Mouse (Mus musculus) thymus, postnatal 14 days (tissue): Measurements from ENCODE around the gene Map3k15.

Source experiments
- DNase-seq: peaks from one replicate; pipeline ENCODE4 v3.0.0; 2021

Gene Map3k15

DNA sequence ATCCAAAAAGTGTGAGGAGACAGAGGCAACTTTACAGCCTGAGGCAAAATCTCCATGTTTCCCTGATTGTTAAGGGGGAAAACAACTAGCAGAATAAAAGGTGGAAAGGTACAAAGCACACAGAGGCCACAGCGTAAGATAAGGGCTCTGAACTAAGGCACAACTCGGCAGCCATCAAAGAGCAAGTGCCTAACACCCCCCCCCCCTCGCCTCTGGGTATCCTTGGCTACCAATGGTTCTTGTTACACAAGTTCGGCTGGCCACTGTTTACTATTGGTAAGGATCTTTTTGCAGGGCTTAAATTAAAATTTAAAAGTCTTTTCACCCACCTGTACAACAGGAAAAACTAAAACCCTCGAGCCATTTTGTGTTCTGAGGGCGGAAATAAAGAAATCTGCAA lies 147.5 kb downstream of the Map3k15 start:
- DNase-seq: peak; percentile 7

DNA sequence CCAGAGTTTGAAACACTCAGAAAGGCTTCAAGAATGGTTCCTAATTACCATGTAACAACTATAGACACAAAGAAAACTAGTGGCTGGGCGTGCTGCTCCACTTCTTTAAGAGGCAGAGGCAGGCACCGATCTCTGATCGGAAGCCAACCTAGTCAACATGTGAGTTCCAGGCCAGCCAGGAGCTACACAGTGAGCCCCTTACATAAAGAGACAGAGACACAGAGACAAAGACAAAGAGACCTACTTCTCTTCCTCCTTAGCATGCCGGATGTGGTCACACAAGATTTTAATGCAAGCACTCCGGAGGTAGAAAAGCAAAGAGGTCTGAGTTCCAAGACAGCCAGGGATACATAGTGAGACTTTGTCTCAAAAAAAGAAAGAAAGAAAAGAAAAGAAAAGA lies 147.9 kb downstream of the Map3k15 start:
- peak; percentile 49 for DNase-seq

DNA sequence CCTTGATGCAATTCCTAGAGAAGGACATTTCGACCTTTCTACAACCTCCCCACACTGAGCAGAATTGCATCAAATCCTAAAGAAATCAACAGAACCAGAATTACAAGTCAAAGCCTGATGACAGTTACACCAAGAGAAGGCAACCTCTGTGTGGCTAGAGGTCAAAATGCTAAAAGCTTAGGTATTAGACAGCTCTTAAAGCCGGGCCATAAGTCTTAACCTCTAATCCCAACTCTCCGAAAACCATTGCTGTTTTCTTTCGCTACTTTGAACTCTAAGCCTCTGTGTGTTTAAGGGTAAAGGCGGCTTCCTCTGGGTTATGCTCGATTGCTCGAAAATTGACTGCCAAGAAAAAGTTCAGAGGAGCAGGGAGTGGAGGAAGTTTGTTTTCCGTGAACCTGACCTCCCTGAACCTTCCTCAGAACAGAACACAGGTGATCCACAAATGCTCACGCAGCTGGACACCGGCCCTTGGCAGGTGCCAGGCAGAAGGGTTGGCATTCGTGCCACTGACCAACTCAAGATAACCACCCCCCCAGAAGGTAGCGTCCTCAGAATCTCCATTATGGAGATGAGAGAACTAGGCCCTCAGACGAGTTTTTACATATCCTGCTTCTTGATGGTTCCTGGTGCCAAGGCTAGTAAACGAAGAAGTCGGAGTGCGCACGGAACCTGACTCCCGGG lies 149.1 kb downstream of the Map3k15 start:
- DNase-seq: peak; percentile 18

DNA sequence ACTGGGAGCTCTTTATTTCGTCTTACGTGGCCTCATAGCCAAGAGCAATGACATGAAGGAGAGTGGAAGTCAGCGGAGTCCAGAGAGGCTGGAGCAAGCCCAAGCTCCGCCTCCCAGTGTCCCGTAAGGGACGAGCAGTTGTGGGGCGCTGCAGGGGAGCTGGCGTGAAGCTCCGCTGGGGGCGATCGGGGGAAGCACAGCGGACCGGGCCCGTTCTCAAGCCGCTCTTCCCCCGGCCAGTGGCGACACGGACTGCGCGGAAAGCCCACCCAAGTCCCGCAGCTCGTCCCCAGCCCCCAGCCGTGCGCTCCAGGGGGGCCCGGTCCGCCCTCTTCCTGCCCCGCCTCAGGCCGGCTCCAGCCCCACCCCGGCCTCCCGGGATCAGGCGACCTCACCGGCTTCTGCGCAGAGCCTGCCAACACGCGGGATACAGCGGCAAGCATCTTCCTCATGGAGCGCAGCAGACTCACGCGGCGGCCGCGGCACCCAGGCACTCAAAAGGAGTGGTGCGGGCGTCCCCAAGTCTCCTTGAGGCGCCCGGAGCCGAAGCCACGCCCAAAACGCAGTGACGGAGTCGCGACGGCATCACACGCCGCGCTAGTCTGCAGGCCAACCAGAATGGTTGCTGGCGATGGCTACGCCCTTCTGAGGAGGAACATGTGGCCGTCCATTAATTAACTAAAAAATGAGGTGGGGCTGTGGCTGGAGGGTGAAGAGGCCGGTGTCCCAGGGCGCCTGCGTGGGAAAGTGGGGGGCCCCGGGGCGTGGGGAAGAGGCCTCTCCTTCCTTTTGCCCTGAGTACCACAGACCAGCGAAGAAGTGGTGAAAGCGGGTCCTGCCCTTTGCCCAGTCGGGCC lies 149.9 kb downstream of the Map3k15 start, which contains the start of gene Pdha1:
Pdha1 (minus strand) TSS at position 553 of the 857 bp plus-strand sequence.
- DNase-seq: peak; percentile 86

DNA sequence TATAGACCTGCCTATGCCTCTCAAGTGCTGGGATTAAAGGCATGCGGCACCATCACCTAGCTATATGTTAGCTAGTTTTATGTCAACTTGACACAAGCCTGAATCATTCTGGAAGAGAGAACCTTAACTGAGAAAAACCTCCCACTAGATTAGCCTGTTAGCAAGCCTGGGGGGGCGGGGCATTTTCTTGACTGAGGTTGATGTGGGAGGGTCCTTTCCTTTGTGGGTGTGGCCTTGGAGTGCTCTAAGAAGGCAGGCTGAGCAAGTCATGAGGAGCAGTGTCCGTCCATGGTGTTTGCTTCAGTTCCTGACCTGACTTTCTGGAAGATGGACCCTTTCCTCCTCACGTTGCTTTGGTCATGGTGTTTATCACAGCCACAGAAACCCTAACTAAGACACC lies 158.6 kb downstream of the Map3k15 start:
- DNase-seq: no peak

DNA sequence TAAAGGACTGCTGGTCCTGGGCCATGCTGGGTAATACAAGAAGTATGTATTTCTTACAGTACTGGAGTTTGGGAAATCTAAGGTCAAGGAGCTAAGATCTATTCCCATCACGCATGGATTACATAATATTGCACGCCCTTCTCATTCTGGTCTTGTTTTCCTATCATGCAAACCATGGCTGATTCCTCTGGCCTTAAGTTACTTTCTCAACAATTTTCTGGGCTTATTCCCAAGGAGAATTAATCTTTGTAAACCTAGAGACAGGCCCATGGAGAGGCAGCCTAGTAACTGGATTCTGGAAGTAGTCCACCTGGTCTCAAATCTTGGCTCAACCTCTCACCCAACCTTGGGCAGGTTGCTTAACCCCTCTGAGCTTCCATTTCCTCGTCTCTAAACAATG lies 159.2 kb downstream of the Map3k15 start:
- no peak for DNase-seq

DNA sequence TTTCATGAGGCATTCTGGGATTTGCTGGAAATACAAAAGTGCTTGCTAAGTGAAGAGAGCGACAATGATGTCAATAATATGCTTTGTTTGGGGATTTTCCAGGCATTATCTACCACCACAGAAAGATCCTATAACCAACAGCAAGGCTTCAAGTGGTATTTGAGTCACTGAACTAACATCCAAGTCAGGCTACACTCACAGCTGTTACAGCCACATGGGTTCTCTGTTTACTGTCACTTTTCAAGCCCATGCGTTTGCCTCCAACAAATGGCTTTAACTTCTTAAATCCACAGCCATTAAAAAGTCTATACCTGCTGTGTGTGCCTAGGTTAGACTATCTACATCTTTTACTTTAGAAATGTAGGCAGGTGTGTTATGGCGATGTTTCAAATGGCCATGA lies 160.6 kb downstream of the Map3k15 start:
- no peak for DNase-seq

DNA sequence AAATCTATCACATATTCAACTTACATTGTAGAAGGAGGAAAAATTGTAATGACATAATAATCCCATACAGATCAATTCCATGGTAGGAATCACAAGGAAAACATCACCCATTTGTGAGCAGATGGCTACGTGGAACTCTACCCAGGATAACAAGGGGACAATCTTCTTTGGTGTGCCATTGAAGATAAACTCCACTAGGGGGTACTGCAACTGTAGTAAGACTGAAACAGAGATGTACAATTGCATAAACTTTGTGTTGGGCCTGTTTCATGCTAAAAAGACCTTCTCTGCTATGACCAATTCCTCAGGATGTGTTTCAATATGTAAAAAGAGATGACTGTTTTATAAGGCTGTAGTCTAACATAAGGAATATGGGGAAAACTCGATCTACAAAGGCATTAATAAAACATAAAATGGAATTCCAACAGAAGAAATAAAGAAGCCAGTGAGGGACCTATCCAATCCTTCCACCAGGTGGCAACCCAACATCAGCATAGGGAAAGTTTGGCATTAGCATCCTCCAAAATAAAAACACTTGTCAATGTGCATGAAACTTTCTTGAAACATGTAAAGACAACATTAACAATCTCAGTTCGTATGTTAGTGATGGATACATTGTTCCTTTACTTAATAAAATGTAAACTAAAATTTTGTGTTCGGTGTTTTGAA lies 165.0 kb downstream of the Map3k15 start:
- no peak for DNase-seq

DNA sequence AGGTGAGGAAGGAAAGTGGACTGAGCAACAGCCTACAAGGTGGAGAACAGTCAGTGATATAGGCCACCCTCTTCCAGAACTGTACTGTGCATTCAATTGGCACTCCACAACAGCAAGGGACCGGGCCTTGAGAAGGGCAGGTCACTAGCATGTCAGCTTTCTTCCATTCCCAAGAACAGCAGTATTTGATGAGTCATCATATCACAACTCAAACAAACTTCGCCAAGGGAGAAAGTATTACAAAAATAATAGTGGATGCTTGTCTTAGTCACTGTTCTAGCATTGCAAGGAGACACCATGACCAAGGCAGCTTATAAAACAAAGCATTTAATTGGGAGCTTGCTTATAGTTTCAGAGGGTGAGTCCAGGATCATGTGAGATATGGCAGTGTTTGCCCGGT lies 176.0 kb downstream of the Map3k15 start:
- DNase-seq: no peak

DNA sequence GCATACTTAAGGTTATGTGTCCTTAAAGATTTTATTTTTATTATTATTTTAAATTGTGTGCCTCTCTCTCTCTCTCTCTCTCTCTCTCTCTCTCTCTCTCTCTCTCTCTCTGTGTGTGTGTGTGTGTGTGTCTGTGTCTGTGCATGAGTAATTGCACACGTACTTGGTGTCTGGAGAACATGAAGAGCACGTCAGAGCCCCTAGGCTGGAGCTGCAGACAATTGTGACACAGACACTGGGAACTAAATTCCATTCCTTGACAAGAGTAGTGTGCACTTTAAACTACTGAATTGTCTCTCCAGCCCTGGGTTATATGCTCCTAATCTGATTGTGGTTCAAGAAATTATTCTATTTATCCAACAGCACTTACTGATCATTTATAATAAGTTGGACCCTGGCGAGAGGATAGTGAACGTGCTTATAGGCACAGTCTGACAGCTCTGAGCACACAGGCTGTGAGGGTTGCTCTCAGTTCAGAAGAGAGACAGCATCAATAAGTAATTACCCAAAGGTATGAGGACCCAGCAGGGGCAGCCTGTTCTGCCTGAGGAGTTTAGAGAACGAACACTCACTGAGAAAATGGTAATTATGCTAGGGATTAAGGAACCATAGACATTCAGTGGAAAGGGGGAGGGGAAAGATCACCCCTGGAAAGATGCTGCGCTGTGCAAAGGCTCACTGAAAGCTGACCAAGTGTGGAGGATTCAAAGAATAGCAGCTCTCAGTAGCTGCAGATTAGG lies 178.2 kb downstream of the Map3k15 start:
- DNase-seq: no peak

DNA sequence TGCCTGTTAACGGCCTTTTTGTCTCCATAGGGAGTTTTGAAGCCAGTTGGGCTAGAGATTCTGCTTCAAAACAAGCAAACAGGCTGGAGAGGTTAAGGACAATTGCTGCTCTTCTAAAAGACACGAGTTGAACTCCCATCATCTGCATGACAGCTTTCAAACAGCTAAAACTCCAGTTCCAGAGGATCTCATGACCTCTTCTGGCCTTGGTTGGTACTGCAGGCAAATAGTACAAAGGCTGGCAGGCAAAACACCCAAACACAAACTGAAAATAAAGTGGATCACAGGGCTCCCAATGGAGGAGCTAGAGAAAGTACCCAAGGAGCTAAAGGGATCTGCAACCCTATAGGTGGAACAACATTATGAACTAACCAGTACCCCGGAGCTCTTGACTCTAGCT lies 181.9 kb downstream of the Map3k15 start:
- peak; percentile 58 for DNase-seq
